Mouse (Mus musculus) stomach, postnatal 0 days (tissue): Measurements from ENCODE around the gene Slc41a1.

ENCODE experiments used
- CTCF ChIP-seq: IDR thresholded peaks from 2 replicates; pipeline ENCODE4 v1.5.1; 2016; ENCODE audit warnings: antibody characterized with exemption, low read depth, mild to moderate bottlenecking, moderate library complexity
- EP300 ChIP-seq: optimal IDR thresholded peaks from 2 replicates; pipeline ENCODE3; 2016; ENCODE audit warnings: antibody characterized with exemption

GRCm38 (mm10) chr1:131872856-131873255 lies 45.6 kb downstream of the Slc41a1 start:
- no peak for TF ChIP-seq CTCF
- TF ChIP-seq EP300, result no peak
